Mouse (Mus musculus) neural tube, embryonic 14.5 days (tissue): ENCODE results near the gene Plod1. TPM values are rescaled to one million over a fixed set of nuclear protein-coding genes. Genes with fewer than 3 reads are reported as not detected.

Experiments
- ATAC-seq: fragments of 200-750 bp; cut with Nextera tagmentation; 2 replicates; pipeline ENCODE4 v1.8.0; 2017; ENCODE audit warnings: low read depth, mild to moderate bottlenecking, moderate TSS enrichment, moderate library complexity
- H3K27ac ChIP-seq: fragments of 300-500 bp; sonication (generic); 2 replicates; pipeline ENCODE4 v1.5.1; 2014; ENCODE audit warnings: low read depth, mild to moderate bottlenecking, control low read depth, low read length, moderate library complexity, mixed read lengths
- H3K27me3 ChIP-seq: fragments of 300-500 bp; sonication (generic); 2 replicates; pipeline ENCODE4 v1.6.1; 2014; ENCODE audit warnings: low read length; ENCODE audit not compliant: control insufficient read depth, insufficient read depth
- H3K36me3 ChIP-seq: fragments of 300-500 bp; sonication (generic); 2 replicates; pipeline ENCODE4 v1.6.1; 2014; ENCODE audit warnings: low read length, mixed read lengths; ENCODE audit not compliant: control insufficient read depth, insufficient read depth
- H3K4me1 ChIP-seq: fragments of 300-500 bp; sonication (generic); 2 replicates; pipeline ENCODE4 v1.6.1; 2014; ENCODE audit warnings: low read length; ENCODE audit not compliant: control insufficient read depth, insufficient read depth
- H3K4me2 ChIP-seq: fragments of 300-500 bp; sonication (generic); 2 replicates; pipeline ENCODE4 v1.6.1; 2014; ENCODE audit warnings: mild to moderate bottlenecking, low read depth, low read length, control low read depth
- H3K4me3 ChIP-seq: fragments of 300-500 bp; sonication (generic); 2 replicates; pipeline ENCODE4 v1.5.1; 2014; ENCODE audit warnings: low read depth, low read length, control low read depth, mixed read lengths
- H3K9ac ChIP-seq: fragments of 300-500 bp; sonication (generic); replicated peaks from 2 replicates; pipeline ENCODE4 v1.6.1; 2014; ENCODE audit warnings: low read depth, mild to moderate bottlenecking, control low read depth, low read length, mixed read lengths
- H3K9me3 ChIP-seq: fragments of 300-500 bp; sonication (generic); 2 replicates; pipeline ENCODE4 v1.6.1; 2016; ENCODE audit warnings: low read length; ENCODE audit not compliant: control insufficient read depth
- WGBS: fragments of 180-500 bp; shearing (Covaris S2); extraction: QIAGEN DNeasy Blood & Tissue Kit; methylation state at CpG from one replicate; pipeline ENCODE4 v1.1.7; 2014; 5-methylcytosine and 5-hydroxymethylcytosine counted together
- polyA plus RNA-seq: library from polyadenylated mRNA; unstranded; fragments of >200 nt; fragmentation: Nextera tagmentation; extraction: Ambion mirVana; gene quantifications from 2 replicates; pipeline ENCODE4 v1.2.1, GENCODE M21; 2014

Gene Plod1
- polyA plus RNA-seq, 1 experiment from 2014 or later = 15.6 TPM

GRCm38 (mm10) chr4:147963623-147964022 is 27.1 kb upstream of the Plod1 start:
- H3K4me1 ChIP-seq = no peaks in the 10 kb centered on the region
- 89% methylated on average over 15 of the region's 15 CpGs for WGBS
- no peaks in the 10 kb centered on the region for H3K36me3 ChIP-seq
- no peaks in the 10 kb centered on the region for H3K9me3 ChIP-seq
- H3K4me3 ChIP-seq = no peak overlapping the region
- no peak overlapping the region for H3K27ac ChIP-seq
- ATAC-seq = no peak
- H3K9ac ChIP-seq = no peak overlapping the region
- H3K4me2 ChIP-seq = no peak overlapping the region
- no peaks in the 10 kb centered on the region for H3K27me3 ChIP-seq

- H3K4me3 ChIP-seq = no peak overlapping the region
- ATAC-seq = no peak
- H3K27me3 ChIP-seq = no peaks in the 10 kb centered on the region
- H3K4me2 ChIP-seq = no peak overlapping the region
- H3K9ac ChIP-seq = no peak overlapping the region
- H3K27ac ChIP-seq = no peak overlapping the region
- no peaks in the 10 kb centered on the region for H3K36me3 ChIP-seq
- H3K4me1 ChIP-seq = no peaks in the 10 kb centered on the region
- no peaks in the 10 kb centered on the region for H3K9me3 ChIP-seq
- 64% methylated on average over 6 of the region's 6 CpGs for WGBS
Observed at GRCm38 (mm10) chr4:147962781-147963180, 26.2 kb upstream of the Plod1 start.

- H3K27me3 ChIP-seq = no peaks in the 10 kb centered on the region
- no peak overlapping the region for H3K4me2 ChIP-seq
- no peaks in the 10 kb centered on the region for H3K4me1 ChIP-seq
- WGBS = 49% methylated on average over 6 of the region's 6 CpGs
- no peak overlapping the region for H3K27ac ChIP-seq
- H3K36me3 ChIP-seq = no peaks in the 10 kb centered on the region
- no peaks in the 10 kb centered on the region for H3K9me3 ChIP-seq
- peak; percentile 89 for ATAC-seq
- H3K9ac ChIP-seq = no peak overlapping the region
- H3K4me3 ChIP-seq = no peak overlapping the region
Observed at GRCm38 (mm10) chr4:147959881-147960831, 23.6 kb upstream of the Plod1 start.

- no peaks in the 10 kb centered on the region for H3K4me1 ChIP-seq
- H3K4me2 ChIP-seq = no peak overlapping the region
- H3K9me3 ChIP-seq = no peaks in the 10 kb centered on the region
- no peaks in the 10 kb centered on the region for H3K27me3 ChIP-seq
- no peak overlapping the region for H3K4me3 ChIP-seq
- H3K9ac ChIP-seq = no peak overlapping the region
- no peak for ATAC-seq
- H3K36me3 ChIP-seq = no peaks in the 10 kb centered on the region
- H3K27ac ChIP-seq = no peak overlapping the region
- 45% methylated on average over 11 of the region's 11 CpGs for WGBS
Observed at GRCm38 (mm10) chr4:147957141-147957540, 20.6 kb upstream of the Plod1 start.

- Histone ChIP-seq H3K4me3 (no peak overlapping the region), H3K36me3 (peaks cover 3% of the 10 kb centered on the region; the same call in 1 of the 2 replicates), H3K9me3 (no peaks in the 10 kb centered on the region), H3K4me1 (no peaks in the 10 kb centered on the region), H3K27ac (no peak overlapping the region), H3K9ac (no peak overlapping the region), H3K4me2 (no peak overlapping the region), H3K27me3 (no peaks in the 10 kb centered on the region)
- ATAC-seq = no peak
- 16% methylated on average over 4 of the region's 4 CpGs for WGBS
Observed at GRCm38 (mm10) chr4:147953590-147953989, 17.0 kb upstream of the Plod1 start.

- Histone ChIP-seq H3K4me1 (peaks cover 4% of the 10 kb centered on the region; the same call in 1 of the 2 replicates), H3K9me3 (no peaks in the 10 kb centered on the region), H3K9ac (no peak overlapping the region), H3K4me2 (no peak overlapping the region), H3K4me3 (no peak overlapping the region), H3K27ac (no peak overlapping the region), H3K27me3 (no peaks in the 10 kb centered on the region), H3K36me3 (peaks cover 36% of the 10 kb centered on the region)
- WGBS = 63% methylated on average over 2 of the region's 2 CpGs
- no peak for ATAC-seq
Observed at GRCm38 (mm10) chr4:147947511-147947910, 10.9 kb upstream of the Plod1 start.

- Histone ChIP-seq H3K4me2 (no peak overlapping the region), H3K9ac (no peak overlapping the region), H3K4me3 (no peak overlapping the region), H3K36me3 (peaks cover 31% of the 10 kb centered on the region), H3K27ac (no peak overlapping the region), H3K27me3 (no peaks in the 10 kb centered on the region), H3K9me3 (no peaks in the 10 kb centered on the region), H3K4me1 (peaks cover 16% of the 10 kb centered on the region)
- WGBS = 100% methylated on average over 1 of the region's 1 CpGs
- ATAC-seq = no peak
Observed at GRCm38 (mm10) chr4:147943005-147943404, 6.4 kb upstream of the Plod1 start.

GRCm38 (mm10) chr4:147941045-147942020 is 4.8 kb upstream of the Plod1 start:
- peak overlapping the region; percentile 52 for H3K27ac ChIP-seq
- H3K9me3 ChIP-seq = no peaks in the 10 kb centered on the region
- 9% methylated on average over 70 of the region's 88 CpGs for WGBS
- peaks cover 20% of the 10 kb centered on the region for H3K36me3 ChIP-seq
- ATAC-seq = peak; percentile 58
- H3K27me3 ChIP-seq = peaks cover 3% of the 10 kb centered on the region
- peaks cover 16% of the 10 kb centered on the region for H3K4me1 ChIP-seq
- H3K9ac ChIP-seq = peak overlapping the region; percentile 86
- peak overlapping the region; percentile 83 for H3K4me3 ChIP-seq
- H3K4me2 ChIP-seq = peak overlapping the region; percentile 98
